Mouse (Mus musculus) neural tube, embryonic 14.5 days (tissue): ENCODE measurements around the gene Camk1g. TPM values are rescaled to one million over a fixed set of nuclear protein-coding genes. Genes with fewer than 3 reads are reported as not detected.

Source experiments
- ATAC-seq: fragments of 200-750 bp; cut with Nextera tagmentation; 2 replicates; pipeline ENCODE4 v1.8.0; 2017; ENCODE audit warnings: low read depth, mild to moderate bottlenecking, moderate TSS enrichment, moderate library complexity
- H3K27ac ChIP-seq: fragments of 300-500 bp; sonication (generic); 2 replicates; pipeline ENCODE4 v1.5.1; 2014; ENCODE audit warnings: low read depth, mild to moderate bottlenecking, control low read depth, low read length, moderate library complexity, mixed read lengths
- H3K27me3 ChIP-seq: fragments of 300-500 bp; sonication (generic); 2 replicates; pipeline ENCODE4 v1.6.1; 2014; ENCODE audit warnings: low read length; ENCODE audit not compliant: control insufficient read depth, insufficient read depth
- H3K36me3 ChIP-seq: fragments of 300-500 bp; sonication (generic); 2 replicates; pipeline ENCODE4 v1.6.1; 2014; ENCODE audit warnings: low read length, mixed read lengths; ENCODE audit not compliant: control insufficient read depth, insufficient read depth
- H3K4me1 ChIP-seq: fragments of 300-500 bp; sonication (generic); 2 replicates; pipeline ENCODE4 v1.6.1; 2014; ENCODE audit warnings: low read length; ENCODE audit not compliant: control insufficient read depth, insufficient read depth
- H3K4me2 ChIP-seq: fragments of 300-500 bp; sonication (generic); 2 replicates; pipeline ENCODE4 v1.6.1; 2014; ENCODE audit warnings: mild to moderate bottlenecking, low read depth, low read length, control low read depth
- H3K4me3 ChIP-seq: fragments of 300-500 bp; sonication (generic); 2 replicates; pipeline ENCODE4 v1.5.1; 2014; ENCODE audit warnings: low read depth, low read length, control low read depth, mixed read lengths
- H3K9ac ChIP-seq: fragments of 300-500 bp; sonication (generic); replicated peaks from 2 replicates; pipeline ENCODE4 v1.6.1; 2014; ENCODE audit warnings: low read depth, mild to moderate bottlenecking, control low read depth, low read length, mixed read lengths
- H3K9me3 ChIP-seq: fragments of 300-500 bp; sonication (generic); 2 replicates; pipeline ENCODE4 v1.6.1; 2016; ENCODE audit warnings: low read length; ENCODE audit not compliant: control insufficient read depth
- WGBS: fragments of 180-500 bp; shearing (Covaris S2); extraction: QIAGEN DNeasy Blood & Tissue Kit; methylation state at CpG from one replicate; pipeline ENCODE4 v1.1.7; 2014; 5-methylcytosine and 5-hydroxymethylcytosine counted together
- polyA plus RNA-seq: library from polyadenylated mRNA; unstranded; fragments of >200 nt; fragmentation: Nextera tagmentation; extraction: Ambion mirVana; gene quantifications from 2 replicates; pipeline ENCODE4 v1.2.1, GENCODE M21; 2014

Camk1g gene
- polyA plus RNA-seq, 1 experiment from 2014 or later: 51.0 TPM

- H3K4me1 ChIP-seq: no peaks in the 10 kb centered on the region
- H3K4me2 ChIP-seq: no peak overlapping the region
- H3K9me3 ChIP-seq: no peaks in the 10 kb centered on the region
- 63% methylated on average over 2 of the region's 2 CpGs for WGBS
- no peak overlapping the region for H3K9ac ChIP-seq
- no peaks in the 10 kb centered on the region for H3K36me3 ChIP-seq
- H3K4me3 ChIP-seq: no peak overlapping the region
- ATAC-seq: no peak
- no peak overlapping the region for H3K27ac ChIP-seq
- no peaks in the 10 kb centered on the region for H3K27me3 ChIP-seq
Measured at GRCm38 (mm10) chr1:193398728-193399437, 28.8 kb upstream of the Camk1g start.

DNA sequence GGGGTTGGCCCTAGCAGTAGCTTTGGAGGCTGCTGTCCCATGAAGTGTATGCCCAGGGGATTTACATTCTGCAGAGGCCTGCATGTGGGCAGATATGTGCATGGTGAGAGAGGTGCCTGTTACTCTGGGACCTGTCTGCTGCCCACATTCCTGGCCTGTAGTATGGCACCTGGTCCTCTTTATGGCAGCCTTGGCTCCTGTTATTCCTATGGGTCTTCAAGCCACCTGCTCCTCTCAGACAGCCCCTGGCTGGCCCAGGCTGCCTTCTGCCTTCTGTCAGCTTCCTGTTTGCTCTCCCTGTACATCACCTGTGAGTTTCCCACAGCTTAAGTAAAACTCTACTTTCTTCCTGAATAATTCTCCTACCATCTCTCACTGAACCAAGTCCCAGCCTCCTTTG, 27.0 kb upstream of the Camk1g start:
- no peak for ATAC-seq
- Histone ChIP-seq H3K27ac (no peak overlapping the region), H3K9ac (no peak overlapping the region), H3K4me2 (no peak overlapping the region), H3K4me1 (no peaks in the 10 kb centered on the region), H3K4me3 (no peak overlapping the region), H3K36me3 (no peaks in the 10 kb centered on the region), H3K27me3 (no peaks in the 10 kb centered on the region), H3K9me3 (no peaks in the 10 kb centered on the region)

DNA sequence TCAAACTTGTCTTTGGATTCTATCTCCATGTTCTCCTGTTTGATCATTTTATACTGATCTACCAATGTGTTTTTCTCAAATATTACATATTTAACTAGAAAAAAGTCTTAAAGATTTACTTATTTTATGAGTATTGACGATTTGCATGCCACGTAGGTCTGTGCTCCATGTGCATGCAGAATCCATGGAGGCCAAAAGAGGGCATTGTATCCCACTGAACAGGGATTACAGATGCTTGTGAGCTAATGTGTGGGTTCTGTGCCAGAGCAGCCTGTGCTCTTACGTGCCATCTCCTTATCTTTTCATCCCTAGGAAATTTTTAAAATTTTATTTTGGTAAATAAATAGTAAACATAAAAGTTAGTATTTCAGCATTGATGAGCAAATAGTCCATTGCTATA, 22.2 kb upstream of the Camk1g start:
- H3K4me2 ChIP-seq: no peak overlapping the region
- no peak overlapping the region for H3K27ac ChIP-seq
- H3K4me3 ChIP-seq: no peak overlapping the region
- no peak overlapping the region for H3K9ac ChIP-seq
- H3K27me3 ChIP-seq: no peaks in the 10 kb centered on the region
- 0 out of 2 replicates have a peak, but pooled peaks cover 9% of the 10 kb centered on the region for H3K4me1 ChIP-seq
- WGBS: 85% methylated on average over 3 of the region's 3 CpGs
- H3K36me3 ChIP-seq: no peaks in the 10 kb centered on the region
- H3K9me3 ChIP-seq: no peaks in the 10 kb centered on the region
- ATAC-seq: no peak

- WGBS: 39% methylated on average over 12 of the region's 12 CpGs
- H3K27ac ChIP-seq: no peak overlapping the region; the same call in 1 of the 2 replicates
- H3K4me3 ChIP-seq: no peak overlapping the region
- H3K9me3 ChIP-seq: no peaks in the 10 kb centered on the region
- no peaks in the 10 kb centered on the region for H3K27me3 ChIP-seq
- ATAC-seq: no peak
- H3K4me2 ChIP-seq: no peak overlapping the region
- peaks cover 20% of the 10 kb centered on the region; the same call in 1 of the 2 replicates for H3K4me1 ChIP-seq
- H3K36me3 ChIP-seq: no peaks in the 10 kb centered on the region
- no peak overlapping the region for H3K9ac ChIP-seq
Measured at GRCm38 (mm10) chr1:193390004-193390403, 19.9 kb upstream of the Camk1g start.

DNA sequence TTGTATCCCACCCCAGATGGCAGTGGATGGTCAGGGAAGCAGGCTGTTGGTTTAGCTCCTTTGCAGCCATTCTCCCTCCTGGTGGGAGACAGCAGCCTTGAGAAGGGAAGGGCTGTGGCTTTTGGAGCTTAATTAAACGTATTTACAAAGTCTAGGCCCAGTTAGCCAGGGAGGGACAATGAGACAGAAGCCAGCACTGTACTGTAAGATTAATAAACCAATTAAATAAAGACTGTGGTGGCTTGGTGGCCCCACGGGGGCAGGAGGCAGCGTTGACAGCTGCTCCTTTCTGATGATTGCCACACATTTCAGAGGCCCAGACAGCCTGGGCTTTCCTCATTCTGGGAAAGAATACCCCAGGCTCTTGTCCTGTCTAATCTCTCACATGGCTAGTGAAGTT, 19.4 kb upstream of the Camk1g start:
- WGBS: 15% methylated on average over 3 of the region's 3 CpGs
- no peak overlapping the region for H3K9ac ChIP-seq
- no peak overlapping the region for H3K4me2 ChIP-seq
- no peaks in the 10 kb centered on the region for H3K36me3 ChIP-seq
- no peak overlapping the region for H3K4me3 ChIP-seq
- peaks cover 20% of the 10 kb centered on the region; the same call in 1 of the 2 replicates for H3K4me1 ChIP-seq
- H3K27me3 ChIP-seq: no peaks in the 10 kb centered on the region
- H3K9me3 ChIP-seq: no peaks in the 10 kb centered on the region
- ATAC-seq: peak; percentile 14; the same call in 1 of the 2 replicates
- H3K27ac ChIP-seq: no peak overlapping the region; the same call in 1 of the 2 replicates

GRCm38 (mm10) chr1:193387241-193387640, 17.1 kb upstream of the Camk1g start:
- Histone ChIP-seq H3K27ac (no peak overlapping the region), H3K4me2 (no peak overlapping the region), H3K4me1 (peaks cover 20% of the 10 kb centered on the region; the same call in 1 of the 2 replicates), H3K36me3 (no peaks in the 10 kb centered on the region), H3K9me3 (no peaks in the 10 kb centered on the region), H3K27me3 (no peaks in the 10 kb centered on the region), H3K4me3 (no peak overlapping the region), H3K9ac (no peak overlapping the region)
- ATAC-seq: no peak
- 39% methylated on average over 2 of the region's 2 CpGs for WGBS

- H3K36me3 ChIP-seq: no peaks in the 10 kb centered on the region
- peaks cover 20% of the 10 kb centered on the region; the same call in 1 of the 2 replicates for H3K4me1 ChIP-seq
- H3K4me2 ChIP-seq: no peak overlapping the region
- no peaks in the 10 kb centered on the region for H3K27me3 ChIP-seq
- H3K4me3 ChIP-seq: no peak overlapping the region
- H3K27ac ChIP-seq: peak overlapping the region; percentile 23; the same call in 1 of the 2 replicates
- no peak overlapping the region for H3K9ac ChIP-seq
- peak; percentile 42; the same call in 1 of the 2 replicates for ATAC-seq
- H3K9me3 ChIP-seq: no peaks in the 10 kb centered on the region
- 3% methylated on average over 5 of the region's 5 CpGs for WGBS
Measured at GRCm38 (mm10) chr1:193386136-193386535, 16.0 kb upstream of the Camk1g start.

DNA sequence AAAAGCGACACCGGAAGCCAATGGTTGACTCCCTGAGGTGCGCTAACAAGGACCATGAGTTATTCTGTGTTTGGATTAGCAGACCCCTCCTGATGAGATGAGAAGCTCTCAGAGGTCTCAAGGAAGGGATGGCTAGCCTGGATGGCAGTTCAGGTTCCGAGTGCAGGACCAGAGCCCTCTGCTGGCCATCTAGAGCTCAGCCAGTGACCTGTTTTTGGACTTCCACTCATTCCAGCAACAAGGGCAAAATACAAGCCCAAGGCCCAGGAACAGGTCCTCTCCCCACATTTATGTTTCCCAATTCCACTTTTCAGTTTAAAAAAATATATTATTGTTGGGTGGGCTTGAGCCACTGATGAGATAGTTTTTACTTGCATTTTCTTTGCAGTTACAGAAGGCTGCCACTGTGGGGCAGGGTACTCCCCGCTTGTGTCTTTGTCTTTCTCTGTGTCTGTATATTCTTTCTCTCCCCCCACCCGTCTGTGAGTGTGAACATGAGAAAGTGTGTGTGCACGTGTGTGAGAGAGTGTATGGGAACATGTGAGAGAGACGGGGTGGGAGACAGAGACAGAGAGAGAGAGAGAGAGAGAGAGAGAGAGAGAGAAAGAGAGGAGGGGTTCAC, 12.9 kb upstream of the Camk1g start:
- Histone ChIP-seq H3K4me1 (peaks cover 11% of the 10 kb centered on the region; the same call in 1 of the 2 replicates), H3K36me3 (no peaks in the 10 kb centered on the region), H3K4me3 (no peak overlapping the region), H3K9me3 (no peaks in the 10 kb centered on the region), H3K27ac (no peak overlapping the region), H3K4me2 (peak overlapping the region; percentile 33), H3K9ac (no peak overlapping the region), H3K27me3 (no peaks in the 10 kb centered on the region)
- peak; percentile 30; the same call in 1 of the 2 replicates for ATAC-seq
- WGBS: 7% methylated on average over 8 of the region's 8 CpGs

GRCm38 (mm10) chr1:193382435-193382834, 12.3 kb upstream of the Camk1g start:
- H3K4me2 ChIP-seq: peak overlapping the region; percentile 33
- no peak overlapping the region for H3K9ac ChIP-seq
- H3K4me1 ChIP-seq: peaks cover 11% of the 10 kb centered on the region; the same call in 1 of the 2 replicates
- H3K27ac ChIP-seq: peak overlapping the region; percentile 1; the same call in 1 of the 2 replicates
- H3K36me3 ChIP-seq: no peaks in the 10 kb centered on the region
- no peaks in the 10 kb centered on the region for H3K9me3 ChIP-seq
- peak; percentile 49 for ATAC-seq
- H3K27me3 ChIP-seq: no peaks in the 10 kb centered on the region
- WGBS: 4% methylated on average over 8 of the region's 8 CpGs
- no peak overlapping the region for H3K4me3 ChIP-seq
